Mouse (Mus musculus) brain, embryonic 14.5 days (tissue): Measurements from ENCODE around the gene H2-M10.6. TPM values are rescaled to one million over a fixed set of nuclear protein-coding genes. Genes with fewer than 3 reads are reported as not detected.

ENCODE experiments used
- DNase-seq: peaks from one replicate; pipeline ENCODE4 v3.0.0-alpha.2; 2011; ENCODE audit warnings: low read depth
- CTCF ChIP-seq: fragments of 200-500 bp; IDR thresholded peaks from 2 replicates; pipeline ENCODE4 v1.5.1; 2012; ENCODE audit warnings: inconsistent platforms, mild to moderate bottlenecking, moderate library complexity, borderline replicate concordance; ENCODE audit not compliant: insufficient read depth, insufficient read length; ENCODE audit errors: extremely low read depth
- POLR2A ChIP-seq: fragments of 200-500 bp; IDR thresholded peaks from 2 replicates; pipeline ENCODE4 v1.6.1; 2012; ENCODE audit warnings: mild to moderate bottlenecking, inconsistent platforms, borderline replicate concordance; ENCODE audit not compliant: poor library complexity, insufficient read depth, insufficient read length, severe bottlenecking; ENCODE audit errors: extremely low read depth
- polyA plus RNA-seq: library from polyadenylated mRNA; depleted of rRNA; stranded (reverse); fragments of >200 nt; gene quantifications from 2 replicates; pipeline ENCODE4 v1.2.3, GENCODE M21; 2012; rRNA removed

H2-M10.6 gene
- polyA plus RNA-seq, 1 experiment: not detected

DNA sequence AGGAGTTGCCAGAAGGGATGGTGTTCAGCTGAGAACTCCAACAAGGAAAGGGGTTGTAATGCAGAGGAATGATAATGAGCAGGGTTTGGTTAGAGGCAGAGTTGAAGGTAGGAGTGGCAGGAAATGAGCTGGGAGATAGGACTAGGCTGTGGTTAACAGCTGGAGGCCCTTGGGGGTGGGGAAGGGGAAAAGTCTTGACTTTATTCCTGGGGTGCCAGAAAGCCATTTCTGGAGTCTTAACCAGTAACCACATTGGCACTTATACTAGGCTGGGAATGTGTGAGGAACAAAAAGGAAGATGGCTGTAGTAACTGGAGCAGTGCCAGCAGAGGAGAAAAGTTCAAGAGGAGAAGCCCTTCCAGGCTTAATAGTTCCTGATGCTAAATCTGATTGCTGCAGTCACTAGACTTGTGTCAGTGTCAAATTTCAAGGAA is 32.3 kb downstream of the H2-M10.6 start:
- no peak for DNase-seq
- TF ChIP-seq POLR2A (no peak), CTCF (no peak)

DNA sequence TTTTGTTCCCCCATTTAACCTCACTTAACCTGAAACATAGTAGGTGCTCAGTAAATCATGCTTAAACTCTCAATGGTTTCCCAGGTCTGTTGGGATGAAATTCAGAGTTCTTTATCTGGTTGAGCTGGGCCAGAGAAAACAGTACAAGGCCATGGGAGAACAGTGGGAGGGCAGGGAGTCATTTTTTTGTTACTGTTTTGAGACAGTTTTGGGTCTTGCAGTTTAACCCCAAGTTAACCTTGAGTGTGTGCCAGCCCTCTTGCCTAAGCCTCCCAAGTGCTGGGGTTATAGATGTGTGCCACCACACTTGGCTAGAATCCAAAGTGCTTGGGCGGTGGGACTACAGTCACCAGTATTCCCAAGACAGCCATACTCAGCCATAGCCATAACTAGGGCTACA is 32.8 kb downstream of the H2-M10.6 start:
- no peak for TF ChIP-seq POLR2A
- no peak for TF ChIP-seq CTCF
- no peak for DNase-seq

- DNase-seq: no peak
- TF ChIP-seq CTCF: no peak
- no peak for TF ChIP-seq POLR2A
Measured at GRCm38 (mm10) chr17:36848911-36849310, 36.9 kb downstream of the H2-M10.6 start.

DNA sequence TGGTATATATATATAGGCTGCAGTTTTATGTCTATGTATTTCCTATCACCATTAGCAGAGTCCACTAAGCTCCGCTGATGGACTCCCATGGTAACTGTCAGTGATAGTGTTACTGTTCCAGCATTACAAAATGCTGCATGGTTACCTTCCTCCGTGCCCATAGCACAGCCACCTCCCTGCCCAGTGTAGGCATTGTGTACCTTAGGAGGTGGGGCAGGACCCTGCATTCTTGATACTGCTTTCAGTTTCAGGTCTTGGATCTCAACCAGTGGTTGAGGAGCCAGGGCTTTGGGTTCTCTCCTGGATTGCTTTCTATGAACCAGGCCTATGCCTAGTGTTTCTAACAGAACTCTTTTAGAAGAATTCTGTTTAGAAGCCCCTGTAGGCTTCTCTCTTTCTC is 38.0 kb downstream of the H2-M10.6 start:
- no peak for DNase-seq
- no peak for TF ChIP-seq POLR2A

GRCm38 (mm10) chr17:36851200-36851599 is 39.2 kb downstream of the H2-M10.6 start:
- TF ChIP-seq CTCF (no peak), POLR2A (no peak)
- no peak for DNase-seq

GRCm38 (mm10) chr17:36851627-36852026 is 39.7 kb downstream of the H2-M10.6 start:
- TF ChIP-seq POLR2A: no peak
- TF ChIP-seq CTCF: no peak

GRCm38 (mm10) chr17:36855484-36855883 is 43.5 kb downstream of the H2-M10.6 start:
- no peak for DNase-seq
- TF ChIP-seq CTCF (no peak), POLR2A (no peak)

More at GRCm38 (mm10) chr17:36851627-36852026, 39.7 kb downstream of the H2-M10.6 start:
- DNase-seq: no peak

DNA sequence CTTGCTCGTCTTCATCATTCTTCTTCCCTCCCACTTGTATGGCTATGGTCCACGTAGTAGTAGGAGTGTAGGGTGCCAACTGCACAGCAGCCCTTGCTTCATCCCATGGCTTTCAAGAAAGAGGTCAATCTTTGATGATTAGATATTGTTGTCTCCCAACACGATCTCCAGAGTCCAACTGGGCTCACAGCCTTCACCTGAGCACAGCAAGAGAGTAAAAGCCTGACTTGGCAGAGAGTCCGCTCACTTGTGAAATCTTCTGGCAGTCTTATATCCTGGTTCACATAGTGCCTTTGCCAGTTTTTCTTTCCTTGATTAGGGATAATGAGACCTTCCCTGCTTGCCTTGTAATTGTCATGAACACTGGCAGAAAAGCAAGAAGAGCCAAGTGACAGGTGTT is 44.3 kb downstream of the H2-M10.6 start:
- TF ChIP-seq POLR2A (no peak), CTCF (no peak)
- DNase-seq: no peak

GRCm38 (mm10) chr17:36858181-36858580 is 46.2 kb downstream of the H2-M10.6 start:
- TF ChIP-seq POLR2A (no peak), CTCF (no peak)
- DNase-seq: no peak

- DNase-seq: no peak
- TF ChIP-seq POLR2A: no peak
- no peak for TF ChIP-seq CTCF
Measured at GRCm38 (mm10) chr17:36861680-36862079, 49.7 kb downstream of the H2-M10.6 start.

Other genes with a start within 250 kb of the H2-M10.6 start
- gene H2-M9, start 169.5 kb upstream of the H2-M10.6 start, polyA plus RNA-seq: not detected in 2 replicates
- not detected in 2 replicates for gene H2-M1, start 140.0 kb upstream of the H2-M10.6 start, polyA plus RNA-seq
- gene H2-M10.5, start 39.3 kb upstream of the H2-M10.6 start, polyA plus RNA-seq: not detected in 2 replicates
- 25.3 and 33.7 TPM in 2 replicates for gene Trim26, start 25.0 kb downstream of the H2-M10.6 start, polyA plus RNA-seq
- 0.09 and 0.16 TPM in 2 replicates for gene Trim15, start 55.0 kb downstream of the H2-M10.6 start, polyA plus RNA-seq
- 0.19 and 0.52 TPM in 2 replicates for gene Trim10, start 57.4 kb downstream of the H2-M10.6 start, polyA plus RNA-seq
- gene Trim40, start 78.0 kb downstream of the H2-M10.6 start, polyA plus RNA-seq: 0.08 TPM in 1 of 2 replicates, not detected in the other
- gene Trim31, start 85.9 kb downstream of the H2-M10.6 start, polyA plus RNA-seq: not detected in 2 replicates
- gene Rnf39, start 130.7 kb downstream of the H2-M10.6 start, polyA plus RNA-seq: 0.18 and 0.19 TPM in 2 replicates
- 143 and 150 TPM in 2 replicates for gene Ppp1r11, start 139.6 kb downstream of the H2-M10.6 start, polyA plus RNA-seq
- gene Znrd1, start 146.4 kb downstream of the H2-M10.6 start, polyA plus RNA-seq: 41.8 and 55.2 TPM in 2 replicates
- gene Znrd1as, start 146.4 kb downstream of the H2-M10.6 start, polyA plus RNA-seq: 3.5 TPM in 2 replicates
- 1.5 and 1.6 TPM in 2 replicates for gene 2410137M14Rik, start 169.1 kb downstream of the H2-M10.6 start, polyA plus RNA-seq
- 13.4 and 16.0 TPM in 2 replicates for gene H2-M5, start 177.4 kb downstream of the H2-M10.6 start, polyA plus RNA-seq
- 352 and 386 TPM in 2 replicates for gene Zfp57, start 189.0 kb downstream of the H2-M10.6 start, polyA plus RNA-seq
- not detected in 2 replicates for gene Mog, start 211.2 kb downstream of the H2-M10.6 start, polyA plus RNA-seq
- gene Gabbr1, start 233.8 kb downstream of the H2-M10.6 start, polyA plus RNA-seq: 238 and 282 TPM in 2 replicates